Mouse (Mus musculus): ENCODE results near the gene Gucy1b1.

- TF ChIP-seq MAX (IDR thresholded peaks at IDR 0.05) (no peak), CTCF (IDR thresholded peaks at IDR 0.05; ENCODE audit: control insufficient read depth, insufficient read depth, insufficient read length) (no peak)
These were observed 22.5 kb downstream of the Gucy1b1 start for GRCm38 (mm10) chr3:82052029-82052428.

Measured in C2C12 (cell line).